Mouse (Mus musculus): Measurements from ENCODE around the gene Lrrc74a.
A peak's percentile ranks its signal among the peaks of the same experiment; 100 is the strongest.

Lrrc74a gene

DNA sequence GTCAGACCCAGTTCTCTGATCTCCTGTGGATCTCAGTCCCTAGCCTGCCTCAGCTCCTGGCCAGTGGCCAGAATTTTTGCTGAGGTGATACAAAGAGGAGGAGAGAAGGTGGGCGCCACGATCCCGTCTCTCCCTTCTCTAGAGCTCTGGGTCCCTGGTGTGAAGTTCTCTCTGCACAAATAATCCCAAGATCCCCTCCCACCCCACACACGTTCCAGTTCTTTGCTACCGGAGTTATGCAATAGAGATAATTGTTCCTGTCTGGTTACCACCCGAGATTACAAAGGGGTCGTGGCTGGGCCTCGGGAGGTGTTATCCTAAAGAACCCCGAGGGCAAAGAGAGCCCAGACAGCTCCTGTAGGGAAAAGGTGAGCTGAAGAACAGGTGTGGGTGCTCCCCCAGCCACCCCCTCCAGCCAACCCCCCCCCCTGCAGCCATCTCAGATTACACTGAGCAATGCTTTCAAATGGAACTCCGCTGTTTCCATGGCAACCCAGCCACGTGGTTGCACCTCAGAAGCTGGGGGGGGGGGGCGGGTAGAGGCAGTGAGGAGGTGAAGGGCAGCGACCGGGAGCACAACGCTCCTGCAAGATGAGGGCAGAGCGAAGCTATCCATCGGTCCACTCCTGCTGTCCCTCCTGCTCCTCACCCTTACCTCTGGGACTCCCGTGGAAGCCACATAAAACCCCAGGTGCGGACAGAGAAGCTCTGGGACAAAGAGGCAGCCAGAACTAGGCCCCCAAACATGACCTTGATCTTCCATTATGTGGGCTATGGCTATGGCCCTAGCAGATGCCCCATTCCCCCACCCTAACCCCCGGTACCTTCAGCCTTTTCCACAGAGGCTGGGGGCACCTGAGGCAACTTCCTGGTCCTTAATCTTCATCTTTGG is 72.1 kb downstream of the Lrrc74a start:
- DNase-seq: peak; percentile 92

DNA sequence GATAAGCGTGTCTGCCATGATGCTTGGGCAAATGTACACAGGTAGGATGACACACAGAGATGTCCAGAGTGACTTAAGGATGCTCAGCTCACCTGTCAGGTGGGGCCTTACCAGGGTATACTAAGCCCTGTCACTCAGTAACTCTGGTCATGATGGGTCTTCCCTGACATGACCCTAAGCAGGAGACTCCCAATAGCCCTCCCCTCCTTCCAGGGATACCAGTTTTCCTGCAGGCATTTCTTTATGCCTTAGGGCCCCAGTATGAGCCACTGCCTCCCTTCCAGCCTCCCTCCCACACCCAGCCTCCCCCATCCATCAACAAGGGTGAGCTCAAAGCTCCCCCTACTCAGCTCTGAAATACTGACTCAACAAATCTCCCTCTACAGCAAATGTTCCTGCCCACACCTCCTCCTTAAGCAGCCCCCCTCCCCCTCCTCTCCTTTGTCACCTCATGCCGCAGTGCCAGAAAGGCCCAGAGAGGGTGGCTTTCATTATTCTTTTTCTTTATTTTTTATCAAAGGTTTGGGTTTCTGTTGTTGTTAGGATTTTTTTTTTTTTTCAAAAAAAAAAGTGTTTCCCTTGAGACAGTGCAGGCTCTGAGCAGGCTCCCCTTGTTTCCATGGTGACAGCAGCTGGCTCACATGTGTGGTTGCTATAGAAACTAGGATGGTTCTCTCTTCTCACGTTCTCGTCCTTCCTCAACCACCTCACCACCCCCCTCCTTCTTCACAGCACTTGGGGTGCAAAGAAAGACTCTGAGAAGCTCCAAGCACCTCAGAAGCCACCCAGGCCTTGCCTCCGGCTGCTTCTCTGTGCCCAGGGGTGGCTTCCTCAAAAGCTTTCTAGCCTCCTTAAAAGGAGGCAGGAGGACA is 73.0 kb downstream of the Lrrc74a start:
- peak; percentile 87 for DNase-seq

DNA sequence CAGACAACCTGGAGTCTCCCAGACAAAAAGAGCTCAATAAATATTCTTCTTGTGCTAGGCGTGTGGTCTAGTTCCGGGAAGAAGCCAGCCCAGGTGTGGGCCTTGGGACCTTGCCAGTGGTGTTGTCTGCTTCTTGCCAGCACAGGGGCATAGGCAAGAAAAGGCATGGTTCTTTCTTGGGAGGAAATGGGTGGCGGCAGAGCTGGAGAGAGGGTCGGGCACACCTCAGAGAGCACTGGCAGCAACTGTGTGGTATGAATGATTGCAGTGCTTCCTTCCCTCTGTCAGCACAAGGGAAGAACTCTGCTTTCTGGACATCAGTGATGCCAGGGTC is 73.6 kb downstream of the Lrrc74a start:
- DNase-seq: no peak

DNA sequence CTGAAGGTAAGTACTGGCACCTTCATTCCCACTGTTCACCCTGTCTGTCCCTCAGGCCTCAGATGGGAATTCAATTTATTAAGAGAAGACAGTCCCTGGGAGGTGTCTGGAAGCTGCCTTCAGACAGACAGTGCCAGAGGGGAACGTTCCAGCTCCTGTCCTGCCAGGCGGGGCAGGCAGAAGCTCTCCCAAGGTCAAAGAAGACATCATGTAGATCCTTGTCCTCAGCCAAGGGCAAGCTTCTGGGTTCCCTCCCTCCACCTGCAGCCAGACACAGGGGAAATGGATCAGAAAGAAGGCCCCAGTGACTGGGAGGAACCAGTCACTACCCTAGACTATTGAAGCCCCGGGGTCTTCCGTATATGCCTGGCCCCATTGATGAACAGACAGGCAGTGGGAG is 74.7 kb downstream of the Lrrc74a start:
- no peak for DNase-seq

DNA sequence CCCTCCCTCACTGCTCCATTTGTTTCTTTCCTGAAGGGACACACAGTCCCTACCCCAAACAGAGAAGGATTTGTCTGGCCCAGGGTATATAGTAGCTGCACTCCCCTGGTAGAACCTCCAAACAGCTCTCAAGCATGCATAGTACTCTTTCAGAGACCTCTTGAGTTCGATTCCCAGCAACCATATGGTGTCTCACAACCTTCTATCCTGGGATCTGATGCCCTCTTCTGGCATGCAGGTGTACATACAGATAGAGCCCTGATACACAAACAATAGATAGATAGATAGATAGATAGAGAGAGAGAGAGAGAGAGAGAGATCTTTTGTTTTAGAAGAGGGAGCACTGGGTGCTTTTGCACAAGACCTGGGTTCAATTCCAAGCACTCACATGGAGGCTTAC is 75.9 kb downstream of the Lrrc74a start:
- no peak for DNase-seq

DNA sequence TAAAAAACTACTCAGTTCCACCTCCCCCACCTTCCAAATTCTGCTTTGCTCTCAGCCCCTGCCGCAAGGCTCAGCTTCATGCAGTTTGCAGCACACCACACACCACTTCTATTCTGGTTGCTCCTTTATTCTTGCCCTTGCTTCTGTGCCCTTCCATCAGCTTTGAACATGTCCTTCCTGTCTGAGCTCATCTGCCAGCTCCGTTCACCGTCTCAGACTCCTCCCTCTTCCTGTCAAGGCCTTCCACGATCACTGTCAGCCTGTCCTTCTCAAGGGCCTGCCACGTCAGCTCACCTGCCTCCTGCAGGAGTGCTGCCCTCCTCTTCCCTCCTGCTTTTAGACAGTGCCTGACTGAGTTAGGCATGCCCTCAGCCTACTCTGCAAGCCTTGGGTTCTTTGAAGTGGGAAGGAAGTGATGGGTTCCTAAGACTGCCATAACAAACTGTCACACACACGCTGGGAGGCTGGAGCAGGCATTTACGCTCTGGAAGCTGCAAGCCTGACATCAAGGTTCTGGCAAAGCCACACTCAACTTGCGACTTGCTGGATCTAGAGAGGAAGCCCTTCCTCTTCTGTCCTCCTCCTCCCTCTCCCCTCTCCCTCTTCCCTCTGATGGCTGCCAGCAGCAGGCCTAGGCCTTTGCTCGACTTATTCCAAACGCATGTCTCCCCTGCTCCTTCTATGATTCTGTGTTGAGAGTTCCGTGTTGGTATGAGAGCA is 76.7 kb downstream of the Lrrc74a start:
- no peak for DNase-seq

DNA sequence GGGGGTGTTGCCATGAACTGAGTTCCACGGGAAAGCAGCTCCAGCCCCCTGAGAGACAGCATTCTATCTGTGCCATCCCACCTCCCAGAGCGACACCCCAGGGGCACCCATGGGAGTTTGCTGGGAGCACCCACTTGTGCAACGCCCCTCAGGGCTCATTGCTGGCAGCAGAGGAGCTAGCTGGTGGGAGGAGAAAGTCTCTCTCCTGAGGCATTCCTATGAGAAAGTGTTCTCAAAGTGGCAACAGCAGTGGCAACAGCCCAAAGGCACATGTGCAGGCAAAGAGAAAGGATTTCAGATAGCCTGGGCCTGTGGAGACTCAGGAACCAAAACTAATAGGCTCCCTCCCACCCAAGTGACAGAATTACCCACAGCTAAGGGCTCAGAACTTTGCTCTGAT is 78.6 kb downstream of the Lrrc74a start:
- no peak for DNase-seq
